9 mouse cellular contexts compared by ENCODE assay signal in the genomic region with DNA sequence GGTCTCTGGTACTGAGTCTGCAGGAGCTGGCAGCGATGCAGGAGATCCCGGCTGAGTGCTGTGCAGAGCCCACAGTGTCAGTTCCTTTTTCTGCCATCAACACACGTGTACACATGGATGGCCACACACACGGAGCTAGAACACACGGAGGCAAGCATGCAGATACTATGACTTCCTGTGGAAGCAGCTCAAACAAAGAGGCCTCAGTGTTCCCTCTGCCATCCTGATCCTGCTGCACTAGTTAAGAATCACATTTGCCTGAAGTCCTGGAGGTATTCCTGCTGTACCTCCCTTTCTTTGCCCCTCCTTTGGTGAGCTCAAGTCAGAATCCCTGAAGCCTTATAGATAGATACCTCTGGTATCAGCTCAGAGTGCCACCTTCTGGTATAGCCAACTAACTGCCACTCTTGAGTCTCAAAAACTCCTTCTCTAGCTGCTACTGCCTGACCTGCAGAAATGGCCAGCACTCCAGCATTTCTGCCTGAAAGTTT.
DNase-seq lines count a peak whose midpoint lies in the region; ATAC-seq and TF ChIP-seq lines count a peak whose summit lies in the region.
"Had no signal": no experiment of that assay in that cellular context is flagged by ENCODE, and none has a peak within 500 bp of the region (broad histone marks: within the 10 kb centered on the region; RNA-seq: fewer than 3 reads in every experiment).

No protein-coding gene starts in this region.

- H3K27me3 ChIP-seq in heart, embryonic 15.5 days, result no peaks in the 10 kb centered on the region
- no peaks in the 10 kb centered on the region for H3K27me3 ChIP-seq in forebrain, postnatal 0 days (ENCODE audit: insufficient read depth, low read length)
- H3K27me3 ChIP-seq in midbrain, postnatal 0 days (ENCODE audit: insufficient read depth, low read length), result no peaks in the 10 kb centered on the region

- H3K9me3 ChIP-seq in heart, embryonic 15.5 days (replicated peaks), result no peaks in the 10 kb centered on the region
- H3K9me3 ChIP-seq in forebrain, postnatal 0 days (ENCODE audit: low read length), result no peaks in the 10 kb centered on the region
- H3K9me3 ChIP-seq in midbrain, postnatal 0 days (ENCODE audit: low read length), result no peaks in the 10 kb centered on the region

- H3K4me1 ChIP-seq in heart, embryonic 15.5 days (replicated peaks), result 0 out of 2 replicates have a peak, but pooled peaks cover 3% of the 10 kb centered on the region
- no peaks in the 10 kb centered on the region for H3K4me1 ChIP-seq in forebrain, postnatal 0 days (ENCODE audit: insufficient read depth)
- H3K4me1 ChIP-seq in midbrain, postnatal 0 days (ENCODE audit: insufficient read depth, low read length), result no peaks in the 10 kb centered on the region

- no peak overlapping the region for H3K4me3 ChIP-seq in heart, embryonic 15.5 days
- H3K4me3 ChIP-seq in forebrain, postnatal 0 days (ENCODE audit: low read depth, low read length), result no peak overlapping the region
- H3K4me3 ChIP-seq in midbrain, postnatal 0 days (ENCODE audit: low read depth, low read length), result no peak overlapping the region

- intact Hi-C loops in heart, postnatal 36 days (cut with DNase I), result loop anchor here (1.0 to 5.0 kb wide), 3 partner anchors 43 to 161 kb away; no protein-coding TSS in a partner anchor

- 68% methylated on average over 5 of the region's 5 CpGs for WGBS in heart, embryonic 15.5 days
- 61% methylated on average over 5 of the region's 5 CpGs for WGBS in forebrain, postnatal 0 days
- 52% methylated on average over 5 of the region's 5 CpGs for WGBS in midbrain, postnatal 0 days

- H3K9ac ChIP-seq in heart, embryonic 15.5 days, result no peak overlapping the region
- H3K9ac ChIP-seq in forebrain, postnatal 0 days, result no peak overlapping the region
- H3K9ac ChIP-seq in midbrain, postnatal 0 days (replicated peaks; ENCODE audit: low read length, poor library complexity, severe bottlenecking), result no peak overlapping the region
- H3K9ac ChIP-seq: liver, embryonic 14.5 days had no signal

- no peak overlapping the region for H3K4me2 ChIP-seq in heart, embryonic 15.5 days
- H3K4me2 ChIP-seq in forebrain, postnatal 0 days (ENCODE audit: low read depth), result no peak overlapping the region
- H3K4me2 ChIP-seq in midbrain, postnatal 0 days (ENCODE audit: low read depth, low read length, poor library complexity, severe bottlenecking), result no peak overlapping the region

- DNase-seq in heart, postnatal 36 days, result no peak
- peak; percentile 21 for DNase-seq in 416B (ENCODE audit: low read depth)
- DNase-seq in cerebellum, adult 11 months, result peak; percentile 29
- peak; percentile 80 for DNase-seq in forebrain, postnatal 0 days
- peak; percentile 90 for DNase-seq in midbrain, postnatal 0 days (ENCODE audit: low spot score)

- 0 out of 2 replicates have a peak, but pooled peaks have one; percentile 22 for ATAC-seq in heart, embryonic 15.5 days (replicated peaks; ENCODE audit: insufficient number of reproducible peaks, insufficient read depth, low FRiP score, low read depth)
- ATAC-seq in forebrain, postnatal 0 days, result peak; percentile 88
- ATAC-seq in midbrain, postnatal 0 days (ENCODE audit: low FRiP score), result peak; percentile 69; the same call in 1 of the 2 replicates
- ATAC-seq in megakaryocyte-erythroid progenitor cell, adult 5-6 weeks (replicated peaks; ENCODE audit: low FRiP score, low TSS enrichment, poor library complexity, severe bottlenecking), result no peak
- ATAC-seq in granulocyte monocyte progenitor cell, adult 5-6 weeks (replicated peaks; ENCODE audit: poor library complexity, severe bottlenecking), result no peak

- TF ChIP-seq CTCF in forebrain, postnatal 0 days (IDR thresholded peaks at IDR 0.05; ENCODE audit: low read depth), result peak; percentile 86
- peak; percentile 86 for TF ChIP-seq CTCF in midbrain, postnatal 0 days (IDR thresholded peaks at IDR 0.05)

- H3K27ac ChIP-seq in heart, embryonic 15.5 days, result no peak overlapping the region
- H3K27ac ChIP-seq in forebrain, postnatal 0 days (ENCODE audit: low read depth, low read length), result peak overlapping the region; percentile 54; the same call in 1 of the 2 replicates
- peak overlapping the region; percentile 55 for H3K27ac ChIP-seq in midbrain, postnatal 0 days (ENCODE audit: low read depth, low read length)
- H3K27ac ChIP-seq: liver, embryonic 14.5 days had no signal

- H3K36me3 ChIP-seq in heart, embryonic 15.5 days, result no peaks in the 10 kb centered on the region
- H3K36me3 ChIP-seq in forebrain, postnatal 0 days (ENCODE audit: insufficient read depth), result peaks cover 32% of the 10 kb centered on the region
- peaks cover 14% of the 10 kb centered on the region for H3K36me3 ChIP-seq in midbrain, postnatal 0 days (ENCODE audit: insufficient read depth, low read length)

Comparison
In these comparisons a context has a peak if more than half of its experiments do, and no peak if none do; other contexts are left out.
1. ATAC-seq: peak in heart, embryonic 15.5 days (single experiment), forebrain, postnatal 0 days (single experiment) and midbrain, postnatal 0 days (single experiment); none in megakaryocyte-erythroid progenitor cell, adult 5-6 weeks (single experiment) and granulocyte monocyte progenitor cell, adult 5-6 weeks (single experiment).
2. DNase-seq: peak in 416B (single experiment), cerebellum, adult 11 months (single experiment), forebrain, postnatal 0 days (single experiment) and midbrain, postnatal 0 days (single experiment); none in heart, postnatal 36 days (0 of 2).